Mouse (Mus musculus) limb, embryonic 14.5 days (tissue): ENCODE data around the gene Gm10447. TPM values are rescaled to one million over a fixed set of nuclear protein-coding genes. Genes with fewer than 3 reads are reported as not detected.

Experiments used
- ATAC-seq: fragments of 200-750 bp; cut with Nextera tagmentation; 2 replicates; pipeline ENCODE4 v1.8.0; 2017; ENCODE audit warnings: low read depth, moderate number of reproducible peaks, moderate TSS enrichment; ENCODE audit not compliant: low FRiP score
- DNase-seq: peaks from one replicate; pipeline ENCODE4 v3.0.0-alpha.2; 2015; ENCODE audit warnings: low spot score
- H3K27ac ChIP-seq: fragments of 300-500 bp; sonication (generic); replicated peaks from 2 replicates; pipeline ENCODE4 v1.5.1; 2014; ENCODE audit warnings: low read depth, mild to moderate bottlenecking, low read length, moderate library complexity, mixed read lengths
- H3K27me3 ChIP-seq: fragments of 300-500 bp; sonication (generic); 2 replicates; pipeline ENCODE4 v1.6.1; 2014; ENCODE audit warnings: low read length, mixed read lengths; ENCODE audit not compliant: control insufficient read depth, insufficient read depth
- H3K36me3 ChIP-seq: fragments of 300-500 bp; sonication (generic); 2 replicates; pipeline ENCODE4 v1.6.1; 2014; ENCODE audit warnings: mild to moderate bottlenecking, low read length, moderate library complexity, mixed read lengths; ENCODE audit not compliant: control insufficient read depth, insufficient read depth
- H3K4me1 ChIP-seq: fragments of 300-500 bp; sonication (generic); 2 replicates; pipeline ENCODE4 v1.6.1; 2014; ENCODE audit warnings: antibody characterized with exemption, low read length, mixed read lengths; ENCODE audit not compliant: control insufficient read depth, insufficient read depth
- H3K4me2 ChIP-seq: fragments of 300-500 bp; sonication (generic); replicated peaks from 2 replicates; pipeline ENCODE4 v1.6.1; 2014; ENCODE audit warnings: low read depth, mild to moderate bottlenecking, low read length, moderate library complexity; ENCODE audit not compliant: severe bottlenecking
- H3K4me3 ChIP-seq: fragments of 300-500 bp; sonication (generic); replicated peaks from 2 replicates; pipeline ENCODE4 v1.5.1; 2014; ENCODE audit warnings: low read length
- H3K9ac ChIP-seq: fragments of 300-500 bp; sonication (generic); 2 replicates; pipeline ENCODE4 v1.6.1; 2014; ENCODE audit warnings: mild to moderate bottlenecking, low read depth, low read length, moderate library complexity; ENCODE audit not compliant: severe bottlenecking
- H3K9me3 ChIP-seq: fragments of 300-500 bp; sonication (generic); 2 replicates; pipeline ENCODE4 v1.6.1; 2016; ENCODE audit warnings: low read length; ENCODE audit not compliant: control insufficient read depth
- POLR2A ChIP-seq: fragments of 200-500 bp; IDR thresholded peaks from 2 replicates; pipeline ENCODE4 v1.8.0; 2012; ENCODE audit warnings: inconsistent platforms, mild to moderate bottlenecking, moderate library complexity, borderline replicate concordance; ENCODE audit not compliant: insufficient read depth, insufficient read length; ENCODE audit errors: extremely low read depth
- WGBS: fragments of 180-500 bp; shearing (Covaris S2); extraction: QIAGEN DNeasy Blood & Tissue Kit; methylation state at CpG from one replicate; pipeline ENCODE4 v1.1.7; 2014; 5-methylcytosine and 5-hydroxymethylcytosine counted together
- microRNA-seq: library from miRNA; unstranded; fragments of <30 nt; microRNA quantifications from one replicate; pipeline ENCODE4, GENCODE M21; 2016
- polyA plus RNA-seq, 2 experiments: library from polyadenylated mRNA; depleted of rRNA in 1 of 2; stranded (reverse) in 1 of 2; unstranded in 1 of 2; fragments of >200 nt; fragmentation: Nextera tagmentation in 1 of 2; extraction: Ambion mirVana in 1 of 2; gene quantifications; 2 replicates each; pipeline versions ENCODE4 v1.2.1 to v1.2.3; 2012 to 2014

Gene Gm10447
- polyA plus RNA-seq, 2 experiments = 0.41 TPM; not detected in 1

GRCm38 (mm10) chr11:53418048-53418447 lies 38.9 kb downstream of the Gm10447 start:
- H3K27me3 ChIP-seq = no peaks in the 10 kb centered on the region
- no peak overlapping the region for H3K9ac ChIP-seq
- H3K4me1 ChIP-seq = no peaks in the 10 kb centered on the region
- ATAC-seq (no peak), DNase-seq (no peak)
- peaks cover 73% of the 10 kb centered on the region for H3K36me3 ChIP-seq
- H3K4me2 ChIP-seq = no peak overlapping the region
- no peak for TF ChIP-seq POLR2A
- H3K9me3 ChIP-seq = no peaks in the 10 kb centered on the region
- H3K27ac ChIP-seq = no peak overlapping the region
- no peak overlapping the region for H3K4me3 ChIP-seq

GRCm38 (mm10) chr11:53413871-53414270 lies 43.0 kb downstream of the Gm10447 start:
- Histone ChIP-seq H3K4me2 (no peak overlapping the region), H3K4me1 (no peaks in the 10 kb centered on the region), H3K27me3 (no peaks in the 10 kb centered on the region), H3K9ac (no peak overlapping the region), H3K9me3 (no peaks in the 10 kb centered on the region), H3K27ac (no peak overlapping the region), H3K36me3 (peaks cover 93% of the 10 kb centered on the region), H3K4me3 (no peak overlapping the region)
- no peak for DNase-seq
- no peak for ATAC-seq
- no peak for TF ChIP-seq POLR2A
- 94% methylated on average over 4 of the region's 4 CpGs for WGBS

GRCm38 (mm10) chr11:53411738-53412137 lies 45.2 kb downstream of the Gm10447 start:
- no peaks in the 10 kb centered on the region for H3K9me3 ChIP-seq
- no peak overlapping the region for H3K4me2 ChIP-seq
- TF ChIP-seq POLR2A = no peak
- peaks cover 88% of the 10 kb centered on the region for H3K36me3 ChIP-seq
- no peaks in the 10 kb centered on the region for H3K4me1 ChIP-seq
- no peak overlapping the region for H3K27ac ChIP-seq
- no peak for ATAC-seq
- no peak overlapping the region for H3K9ac ChIP-seq
- H3K4me3 ChIP-seq = no peak overlapping the region
- peak; percentile 23 for DNase-seq
- no peaks in the 10 kb centered on the region for H3K27me3 ChIP-seq

Small RNA genes within 50 kb of the gene (microRNA-seq; reads per million reads assigned to microRNA genes)
- not detected for gene Mir6920

Other genes starting within 250 kb of the Gm10447 start
- gene Hspa4, start 156.7 kb downstream of the Gm10447 start, polyA plus RNA-seq (2012; rRNA removed) = 47.8 and 62.6 TPM in 2 replicates
- gene Hspa4, start 156.7 kb downstream of the Gm10447 start, polyA plus RNA-seq (2014; fragmentation: Nextera tagmentation; extraction: Ambion mirVana) = 78.5 and 79.9 TPM in 2 replicates
- 15.0 and 15.4 TPM in 2 replicates for gene Zcchc10, start 132.4 kb downstream of the Gm10447 start, polyA plus RNA-seq (2012; rRNA removed)
- gene Zcchc10, start 132.4 kb downstream of the Gm10447 start, polyA plus RNA-seq (2014; fragmentation: Nextera tagmentation; extraction: Ambion mirVana) = 19.4 and 20.4 TPM in 2 replicates
- 32.7 and 34.3 TPM in 2 replicates for gene Aff4, start 106.3 kb downstream of the Gm10447 start, polyA plus RNA-seq (2012; rRNA removed)
- 60.6 and 66.3 TPM in 2 replicates for gene Aff4, start 106.3 kb downstream of the Gm10447 start, polyA plus RNA-seq (2014; fragmentation: Nextera tagmentation; extraction: Ambion mirVana)
- gene Leap2, start 33.9 kb downstream of the Gm10447 start, polyA plus RNA-seq (2012; rRNA removed) = not detected in 2 replicates
- gene Leap2, start 33.9 kb downstream of the Gm10447 start, polyA plus RNA-seq (2014; fragmentation: Nextera tagmentation; extraction: Ambion mirVana) = not detected in 2 replicates
- gene Uqcrq, start 26.3 kb downstream of the Gm10447 start, polyA plus RNA-seq (2012; rRNA removed) = 190 and 230 TPM in 2 replicates
- gene Uqcrq, start 26.3 kb downstream of the Gm10447 start, polyA plus RNA-seq (2014; fragmentation: Nextera tagmentation; extraction: Ambion mirVana) = 490 and 554 TPM in 2 replicates
- gene Gdf9, start 26.1 kb downstream of the Gm10447 start, polyA plus RNA-seq (2012; rRNA removed) = 2.6 and 2.9 TPM in 2 replicates
- gene Gdf9, start 26.1 kb downstream of the Gm10447 start, polyA plus RNA-seq (2014; fragmentation: Nextera tagmentation; extraction: Ambion mirVana) = 1.8 and 2.0 TPM in 2 replicates
- 7.1 and 9.1 TPM in 2 replicates for gene Shroom1, start 95 bp upstream of the Gm10447 start, polyA plus RNA-seq (2012; rRNA removed)
- gene Shroom1, start 95 bp upstream of the Gm10447 start, polyA plus RNA-seq (2014; fragmentation: Nextera tagmentation; extraction: Ambion mirVana) = 3.9 and 6.2 TPM in 2 replicates
- not detected in 2 replicates for gene Gm9837, start 13.4 kb upstream of the Gm10447 start, polyA plus RNA-seq (2012; rRNA removed)
- gene Gm9837, start 13.4 kb upstream of the Gm10447 start, polyA plus RNA-seq (2014; fragmentation: Nextera tagmentation; extraction: Ambion mirVana) = not detected in 2 replicates
- not detected in 2 replicates for gene Gm9945, start 23.1 kb upstream of the Gm10447 start, polyA plus RNA-seq (2012; rRNA removed)
- gene Gm9945, start 23.1 kb upstream of the Gm10447 start, polyA plus RNA-seq (2014; fragmentation: Nextera tagmentation; extraction: Ambion mirVana) = not detected in 2 replicates
- 0.16 and 0.19 TPM in 2 replicates for gene Sowaha, start 23.2 kb upstream of the Gm10447 start, polyA plus RNA-seq (2012; rRNA removed)
- gene Sowaha, start 23.2 kb upstream of the Gm10447 start, polyA plus RNA-seq (2014; fragmentation: Nextera tagmentation; extraction: Ambion mirVana) = 0.22 and 0.30 TPM in 2 replicates
- 104 and 110 TPM in 2 replicates for gene Sept8, start 62.1 kb upstream of the Gm10447 start, polyA plus RNA-seq (2012; rRNA removed)
- 50.4 and 51.6 TPM in 2 replicates for gene Sept8, start 62.1 kb upstream of the Gm10447 start, polyA plus RNA-seq (2014; fragmentation: Nextera tagmentation; extraction: Ambion mirVana)
- 37.1 and 38.3 TPM in 2 replicates for gene Kif3a, start 110.3 kb upstream of the Gm10447 start, polyA plus RNA-seq (2012; rRNA removed)
- 63.7 and 78.4 TPM in 2 replicates for gene Kif3a, start 110.3 kb upstream of the Gm10447 start, polyA plus RNA-seq (2014; fragmentation: Nextera tagmentation; extraction: Ambion mirVana)
- 0.23 and 0.49 TPM in 2 replicates for gene Il4, start 161.6 kb upstream of the Gm10447 start, polyA plus RNA-seq (2012; rRNA removed)
- gene Il4, start 161.6 kb upstream of the Gm10447 start, polyA plus RNA-seq (2014; fragmentation: Nextera tagmentation; extraction: Ambion mirVana) = 3.2 and 3.6 TPM in 2 replicates
- gene Il13, start 177.6 kb upstream of the Gm10447 start, polyA plus RNA-seq (2012; rRNA removed) = 0.19 and 0.27 TPM in 2 replicates
- gene Il13, start 177.6 kb upstream of the Gm10447 start, polyA plus RNA-seq (2014; fragmentation: Nextera tagmentation; extraction: Ambion mirVana) = not detected in 2 replicates